Mouse (Mus musculus): ENCODE data around the gene Gpc2.

- TF ChIP-seq CTCF (conservative IDR thresholded peaks at IDR 0.05; ENCODE audit: low read length) (no peak), NANOG (IDR thresholded peaks at IDR 0.05; ENCODE audit: borderline replicate concordance, low read length) (no peak), POU5F1 (IDR thresholded peaks at IDR 0.05; ENCODE audit: borderline replicate concordance, low read length) (no peak)
Measured at GRCm38 (mm10) chr5:138256966-138257584, 22.7 kb downstream of the Gpc2 start.
